Mouse (Mus musculus) B cell, adult (primary cell): ENCODE data around the gene Bpifa5. TPM values are rescaled to one million over a fixed set of nuclear protein-coding genes. Genes with fewer than 3 reads are reported as not detected.

Source experiments
- total RNA-seq: library from RNA; stranded (reverse); gene quantifications from 4 replicates; pipeline ENCODE4 v1.2.4, GENCODE M21; 2023; ENCODE audit not compliant: inconsistent age

Gene Bpifa5
- total RNA-seq, result not detected in 4 replicates

DNA sequence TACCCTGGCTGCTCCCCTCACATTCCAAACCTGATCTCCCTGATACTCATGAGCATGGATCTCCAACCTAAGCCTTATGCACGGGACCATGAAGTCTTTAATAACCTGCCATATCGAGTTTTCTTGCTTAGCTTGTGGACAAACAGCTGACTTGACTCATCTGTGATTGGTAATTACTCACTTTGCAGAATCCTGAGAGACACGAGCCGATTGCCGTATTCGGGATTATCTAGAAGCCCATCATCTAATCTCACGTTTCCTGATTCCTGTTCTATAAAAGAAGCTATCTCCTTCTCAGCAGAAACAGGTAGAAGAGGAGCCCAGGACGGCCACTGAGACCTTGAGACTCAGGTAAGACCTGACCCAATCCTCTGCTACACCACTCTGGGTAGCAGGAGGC, at the start of gene Bpifa5:
Gene Bpifa5 (plus strand): TSS at position 301 of the 400 bp plus-strand sequence.

DNA sequence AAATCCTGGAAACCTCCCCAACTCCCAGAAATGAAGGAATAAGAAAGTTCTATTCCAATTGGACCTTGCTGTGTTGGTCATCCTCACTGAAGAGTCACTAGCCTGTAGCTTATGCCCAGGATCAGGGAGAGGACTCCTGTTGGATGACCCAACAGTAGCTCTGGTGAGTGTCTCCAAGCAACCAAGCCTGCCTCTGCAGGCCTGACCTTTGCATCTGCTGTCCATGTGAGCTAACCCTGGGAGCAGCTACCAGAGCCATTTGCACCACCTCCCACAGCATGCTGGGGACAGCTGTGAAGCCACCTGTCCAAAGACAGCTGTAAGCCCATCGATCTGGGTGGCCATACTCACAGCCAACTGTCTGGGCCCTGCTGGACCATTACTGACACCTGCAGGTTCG, 32.3 kb upstream of the Bpifa5 start, which contains the start of gene Bpifa3:
Gene Bpifa3 (plus strand): TSS at position 217 of the 400 bp plus-strand sequence.

DNA sequence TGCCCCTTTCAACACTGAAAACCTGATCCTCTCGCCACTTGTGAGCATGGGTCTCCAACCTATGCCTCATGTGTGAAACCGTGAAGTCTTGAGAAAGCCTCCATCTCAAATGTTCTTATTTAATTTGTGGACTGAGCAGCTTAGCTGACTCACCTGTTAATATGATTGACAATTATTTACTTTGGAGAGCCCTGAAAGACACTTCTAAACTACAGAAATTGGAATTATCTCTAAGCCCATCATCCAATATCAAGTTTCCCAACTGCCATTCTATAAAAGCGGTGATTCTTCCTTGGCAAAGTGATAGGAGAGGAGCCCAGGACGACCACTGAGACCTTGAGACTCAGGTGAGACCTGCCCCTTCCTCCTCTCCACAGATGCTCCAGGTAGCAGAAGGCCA, 19.8 kb upstream of the Bpifa5 start, which contains the start of gene Bpifa1:
Gene Bpifa1 (plus strand): TSS at position 301 of the 400 bp plus-strand sequence.

DNA sequence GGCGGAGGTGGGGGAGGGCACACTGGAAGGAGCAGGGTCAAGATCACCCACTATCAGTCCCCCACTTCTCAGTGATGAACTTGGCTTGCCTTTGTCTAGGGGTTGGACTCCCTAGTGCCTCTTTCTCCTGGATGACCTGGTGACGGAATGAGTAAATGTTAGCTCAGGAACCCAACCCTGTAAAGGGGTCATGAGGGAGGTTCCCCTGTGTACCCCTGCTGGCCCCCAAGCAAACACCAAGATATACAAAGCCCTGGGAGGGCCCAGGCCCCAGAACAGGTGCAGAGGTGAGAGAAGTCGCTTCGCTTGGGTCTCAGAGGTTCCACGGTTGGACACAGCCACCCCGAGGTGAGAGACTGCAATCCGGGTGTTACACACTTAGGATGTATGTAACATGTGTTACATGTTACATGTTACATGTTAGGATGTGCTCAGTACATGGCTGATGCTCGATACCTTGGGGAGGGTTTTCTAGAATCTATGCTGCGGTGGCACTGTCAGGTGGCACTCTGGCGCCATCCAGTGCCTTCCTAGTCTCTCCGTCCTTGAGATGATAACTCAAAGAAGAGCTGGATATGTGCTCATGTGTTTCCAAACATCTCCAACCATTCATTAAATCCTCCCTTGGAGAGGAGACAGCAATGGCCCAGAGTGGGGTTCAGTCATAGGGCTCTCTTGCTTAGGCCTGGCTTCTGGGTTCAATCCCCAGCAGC, 28.3 kb downstream of the Bpifa5 start, which contains the start of gene Bpifb1:
Gene Bpifb1 (plus strand): TSS at position 273 of the 713 bp plus-strand sequence.

Other genes starting within 250 kb of the Bpifa5 start
- gene Bpifb3, start 244.4 kb upstream of the Bpifa5 start, total RNA-seq, result not detected in 4 replicates
- not detected in 4 replicates for gene Bpifb4, start 224.4 kb upstream of the Bpifa5 start, total RNA-seq
- gene Bpifa6, start 187.7 kb upstream of the Bpifa5 start, total RNA-seq, result not detected in 4 replicates
- gene Bpifa2, start 154.3 kb upstream of the Bpifa5 start, total RNA-seq, result not detected in 4 replicates
- not detected in 4 replicates for gene Bpifa3, start 32.3 kb upstream of the Bpifa5 start, total RNA-seq
- not detected in 4 replicates for gene Bpifa1, start 19.7 kb upstream of the Bpifa5 start, total RNA-seq
- not detected in 4 replicates for gene Bpifb1, start 28.2 kb downstream of the Bpifa5 start, total RNA-seq
- gene Bpifb5, start 61.1 kb downstream of the Bpifa5 start, total RNA-seq, result not detected in 4 replicates
- not detected in 4 replicates for gene Bpifb9a, start 95.2 kb downstream of the Bpifa5 start, total RNA-seq
- not detected in 4 replicates for gene Bpifb9b, start 144.6 kb downstream of the Bpifa5 start, total RNA-seq
- gene Cdk5rap1, start 210.4 kb downstream of the Bpifa5 start, total RNA-seq, result 11.2 to 15.6 TPM (median 12.6 TPM) in 4 replicates
- gene Snta1, start 245.5 kb downstream of the Bpifa5 start, total RNA-seq, result 0.39 TPM in 1 of 4 replicates, not detected in the others